Mouse (Mus musculus): Measurements from ENCODE around the gene Ydjc. TPM values are rescaled to one million over a fixed set of nuclear protein-coding genes. Genes with fewer than 3 reads are reported as not detected.

Gene Ydjc
- total and polyA plus RNA-seq, 3 experiments: 56.7 to 68.5 TPM; not detected in 1

- Histone ChIP-seq H3K36me3 (ENCODE audit: control insufficient read depth in 1 of 2, insufficient read depth in 2 of 2, low read length in 2 of 2) (peaks cover 0 to 9% of the 10 kb centered on the region in 2 experiments; a peak in 2 of 4 replicates), H3K9ac (ENCODE audit: control insufficient read depth, low read depth, low read length, poor library complexity, severe bottlenecking) (peak within 1 kb of the TSS; percentile 67), H3K9me3 (replicated peaks; ENCODE audit: insufficient read depth, low read length) (no peaks in the 10 kb centered on the region), H3K27me3 (ENCODE audit: control insufficient read depth in 1 of 2, insufficient read depth in 2 of 2, low read length in 2 of 2) (no peaks in the 10 kb centered on the region), H3K27ac (ENCODE audit: control insufficient read depth, low read depth, low read length) (peak within 1 kb of the TSS; percentile 46), H3K4me3 (ENCODE audit: control insufficient read depth in 1 of 2, insufficient read depth in 1 of 2, low read depth in 2 of 2, low read length in 2 of 2) (peak within 1 kb of the TSS; percentile 68 to 69), H3K79me2 (ENCODE audit: control insufficient read depth, insufficient read depth, low read length, poor library complexity) (peaks cover 18% of the 10 kb centered on the region), H3K4me1 (ENCODE audit: control insufficient read depth in 1 of 2, insufficient read depth in 2 of 2, low read length in 2 of 2) (peaks cover 2 to 8% of the 10 kb centered on the region in 2 experiments; a peak in 3 of 4 replicates)
- DNase-seq (ENCODE audit: low read depth, low spot score): peak; percentile 96
- peak; percentile 4 for TF ChIP-seq RAD21 (IDR thresholded peaks at IDR 0.05; ENCODE audit: low read depth, low read length)
- peak; percentile 76 for TF ChIP-seq TBP (IDR thresholded peaks at IDR 0.05; ENCODE audit: low read depth, low read length)
- no peak for TF ChIP-seq CHD1 (IDR thresholded peaks at IDR 0.05; ENCODE audit: low read depth, low read length)
- TF ChIP-seq GABPA (IDR thresholded peaks at IDR 0.05; ENCODE audit: low read depth, low read length): no peak
- peak; percentile 70; the same call in 1 of the 2 replicates for TF ChIP-seq HCFC1 (IDR thresholded peaks at IDR 0.05; ENCODE audit: low read depth, low read length)
- TF ChIP-seq E2F4 (IDR thresholded peaks at IDR 0.05; ENCODE audit: borderline replicate concordance, low read depth, low read length): no peak
- peak; percentile 64 to 80; a peak in 2 of 4 replicates for TF ChIP-seq POLR2A (IDR thresholded peaks at IDR 0.05; ENCODE audit: control insufficient read depth in 1 of 2, insufficient read depth in 1 of 2, low read depth in 1 of 2, low read length in 2 of 2, poor library complexity in 1 of 2)
- no peak for TF ChIP-seq ELF1 (IDR thresholded peaks at IDR 0.05; ENCODE audit: low read depth, low read length)
- TF ChIP-seq SMC3 (IDR thresholded peaks at IDR 0.05; ENCODE audit: low read depth, low read length): peak; percentile 37
- TF ChIP-seq NELFE (IDR thresholded peaks at IDR 0.05; ENCODE audit: low read depth, low read length): peak; percentile 68
- peak in 2 of 3 experiments; percentile 56 to 63; a peak in 5 of 6 replicates for TF ChIP-seq CTCF (IDR thresholded peaks at IDR 0.05 in 2 of 3, conservative IDR thresholded peaks at IDR 0.05 in 1 of 3; ENCODE audit: control insufficient read depth in 1 of 3, insufficient read depth in 1 of 3, low read depth in 2 of 3, low read length in 3 of 3, poor library complexity in 1 of 3, severe bottlenecking in 1 of 3)
- TF ChIP-seq ZNF384 (IDR thresholded peaks at IDR 0.05; ENCODE audit: low read depth, low read length): peak; percentile 68; the same call in 1 of the 2 replicates
- 0 out of 2 replicates have a peak, but pooled peaks have one; percentile 20 for TF ChIP-seq POLR2AphosphoS2 (IDR thresholded peaks at IDR 0.05; ENCODE audit: low read length)
- TF ChIP-seq MEF2A (IDR thresholded peaks at IDR 0.05; ENCODE audit: extremely low read depth, insufficient replicate concordance, low read depth, low read length, poor library complexity, severe bottlenecking): no peak
- 0 out of 2 replicates have a peak, but pooled peaks have one; percentile 16 for TF ChIP-seq TCF12 (IDR thresholded peaks at IDR 0.05; ENCODE audit: low read depth, low read length)
- no peak for TF ChIP-seq UBTF (IDR thresholded peaks at IDR 0.05; ENCODE audit: borderline replicate concordance, insufficient read depth, low read depth, low read length)
- peak; percentile 83 for TF ChIP-seq MYC (IDR thresholded peaks at IDR 0.05; ENCODE audit: low read depth, low read length)
- no peak for TF ChIP-seq MAFK (IDR thresholded peaks at IDR 0.05; ENCODE audit: borderline replicate concordance, low read depth, low read length)
- 0 out of 2 replicates have a peak, but pooled peaks have one; percentile 54 for TF ChIP-seq SIN3A (IDR thresholded peaks at IDR 0.05; ENCODE audit: low read length)
Measured at GRCm38 (mm10) chr16:17146772-17147235, 2.4 kb downstream of the Ydjc start, which contains the start of gene Ccdc116. Gene Ccdc116, minus strand, starts transcription at chr16:17147229.

Data from MEL (cell line).